Mouse (Mus musculus) forebrain, embryonic 10.5 days (tissue): ENCODE measurements at regions not wholly inside any gene's neighbourhood (a gene's known extent, or its start where the extent isn't known, plus 50 kb on each side); places are given as distances from the start of the nearest gene placed in this dataset.
A peak's percentile ranks its signal among the peaks of the same experiment; 100 is the strongest.

ENCODE experiments used
- DNase-seq: peaks from one replicate; pipeline ENCODE4 v3.0.0-alpha.2; 2017; ENCODE audit warnings: low spot score; ENCODE audit errors: extremely low spot score
- H3K27ac ChIP-seq: fragments of 300-500 bp; sonication (generic); 2 replicates; pipeline ENCODE4 v1.5.1; 2016; ENCODE audit warnings: mild to moderate bottlenecking
- H3K27me3 ChIP-seq: fragments of 300-500 bp; sonication (generic); 2 replicates; pipeline ENCODE4 v1.6.1; 2016; ENCODE audit warnings: mild to moderate bottlenecking; ENCODE audit not compliant: poor library complexity, severe bottlenecking
- H3K36me3 ChIP-seq: fragments of 300-500 bp; sonication (generic); replicated peaks from 2 replicates; pipeline ENCODE4 v1.6.1; 2016; ENCODE audit warnings: mild to moderate bottlenecking, moderate library complexity
- H3K4me1 ChIP-seq: fragments of 300-500 bp; sonication (generic); 2 replicates; pipeline ENCODE4 v1.6.1; 2016
- H3K4me3 ChIP-seq: fragments of 300-500 bp; sonication (generic); 2 replicates; pipeline ENCODE4 v1.5.1; 2016; ENCODE audit warnings: mild to moderate bottlenecking, moderate library complexity
- H3K9me3 ChIP-seq: fragments of 300-500 bp; sonication (generic); 2 replicates; pipeline ENCODE4 v1.6.1; 2016; ENCODE audit warnings: mild to moderate bottlenecking, moderate library complexity
- WGBS: fragments of 180-500 bp; shearing (Covaris S2); methylation state at CpG from one replicate; pipeline ENCODE4 v1.1.7; 2016; 5-methylcytosine and 5-hydroxymethylcytosine counted together

DNA sequence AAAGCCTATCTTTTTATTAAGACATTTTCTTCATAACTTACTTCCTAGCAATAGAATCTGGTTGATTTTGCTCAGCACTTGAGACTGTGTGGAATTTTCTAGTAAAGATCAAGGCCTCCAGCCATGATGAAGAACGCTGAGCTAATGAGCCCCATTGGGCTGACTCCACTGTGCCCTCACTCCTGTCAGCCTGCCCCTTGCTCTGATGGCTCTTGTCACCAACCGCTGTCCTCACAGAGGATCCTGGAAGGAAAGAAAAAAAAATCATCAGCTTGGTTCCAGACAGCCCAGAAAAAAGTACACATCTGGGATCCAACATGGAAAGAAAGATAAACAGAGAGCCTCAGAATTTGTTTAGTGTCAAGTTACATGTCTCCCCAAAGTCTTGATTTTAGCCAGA lies 88.2 kb upstream of the L3mbtl4 start:
- WGBS, result 67% methylated on average over 2 of the region's 2 CpGs
- Histone ChIP-seq H3K36me3 (no peaks in the 10 kb centered on the region), H3K4me1 (no peaks in the 10 kb centered on the region), H3K4me3 (no peak overlapping the region), H3K27me3 (no peaks in the 10 kb centered on the region), H3K27ac (no peak overlapping the region), H3K9me3 (0 out of 2 replicates have a peak, but pooled peaks cover 2% of the 10 kb centered on the region)
- no peak for DNase-seq

DNA sequence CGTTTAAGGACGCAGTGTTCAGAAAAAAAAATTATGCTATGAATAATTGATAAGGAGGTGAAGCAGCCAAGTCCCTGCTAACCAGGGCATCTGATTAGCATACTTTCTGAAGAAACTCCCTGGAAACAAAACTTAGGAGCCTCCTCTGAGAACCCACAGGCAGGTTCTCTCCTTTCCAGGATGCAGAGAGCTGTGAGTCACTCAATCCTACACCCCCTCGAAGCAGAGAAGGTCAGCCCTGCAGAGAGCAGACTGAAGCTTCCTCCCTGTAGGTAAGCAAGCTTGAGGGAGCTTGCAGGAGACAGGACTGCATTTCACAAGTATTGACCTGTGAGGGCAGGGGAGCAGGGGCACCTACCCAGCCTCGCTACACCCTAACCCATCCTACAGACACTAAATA lies 83.7 kb upstream of the L3mbtl4 start:
- Histone ChIP-seq H3K9me3 (0 out of 2 replicates have a peak, but pooled peaks cover 3% of the 10 kb centered on the region), H3K27me3 (no peaks in the 10 kb centered on the region), H3K4me3 (no peak overlapping the region), H3K4me1 (no peaks in the 10 kb centered on the region), H3K36me3 (no peaks in the 10 kb centered on the region), H3K27ac (no peak overlapping the region)
- DNase-seq, result no peak
- WGBS, result 95% methylated on average over 4 of the region's 4 CpGs

DNA sequence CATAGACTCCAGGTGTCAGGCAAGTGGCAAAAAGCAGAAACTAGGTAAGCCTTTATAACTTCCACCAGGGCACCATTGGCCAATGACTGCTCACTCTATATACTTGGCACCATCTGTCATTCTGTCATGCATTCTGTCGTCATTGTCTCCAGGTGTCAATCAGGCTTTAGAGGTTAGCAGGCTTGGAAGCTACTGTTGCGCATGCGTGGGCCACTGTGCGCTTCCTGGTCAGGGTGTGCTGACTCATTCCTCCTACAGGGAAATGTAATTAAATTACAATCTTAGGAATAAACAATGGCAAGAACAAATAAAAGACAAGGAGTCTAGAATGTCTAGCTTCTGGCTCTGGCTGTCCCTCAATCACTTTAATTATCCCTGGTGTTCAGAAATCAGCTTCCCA lies 68.1 kb upstream of the L3mbtl4 start:
- H3K27me3 ChIP-seq, result no peaks in the 10 kb centered on the region
- H3K9me3 ChIP-seq, result no peaks in the 10 kb centered on the region
- H3K36me3 ChIP-seq, result no peaks in the 10 kb centered on the region
- H3K4me1 ChIP-seq, result peaks cover 9% of the 10 kb centered on the region
- H3K4me3 ChIP-seq, result no peak overlapping the region
- 86% methylated on average over 4 of the region's 4 CpGs for WGBS
- DNase-seq, result no peak
- H3K27ac ChIP-seq, result no peak overlapping the region

DNA sequence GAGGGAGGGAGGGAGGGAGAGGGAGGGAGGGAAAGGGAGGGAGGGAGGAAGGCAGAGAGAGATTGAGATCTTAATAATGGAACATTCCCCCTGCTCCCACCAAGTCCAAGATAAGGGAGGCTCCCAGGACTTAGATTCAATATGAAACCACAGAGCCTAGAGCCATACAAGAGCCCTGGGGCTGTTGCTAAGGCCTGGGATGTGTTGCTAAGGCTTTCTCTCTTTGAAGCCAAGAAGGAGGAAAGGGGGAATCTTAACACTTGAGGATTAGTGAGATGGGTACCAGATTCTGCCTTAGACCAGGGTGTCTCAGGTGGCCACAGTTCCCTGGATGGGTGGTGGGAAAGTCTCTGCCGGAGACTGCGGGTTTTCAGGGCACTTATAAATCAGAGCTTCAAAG lies 64.8 kb upstream of the L3mbtl4 start:
- H3K36me3 ChIP-seq, result no peaks in the 10 kb centered on the region
- H3K4me3 ChIP-seq, result no peak overlapping the region
- no peaks in the 10 kb centered on the region for H3K27me3 ChIP-seq
- peaks cover 14% of the 10 kb centered on the region for H3K4me1 ChIP-seq
- WGBS, result 72% methylated on average over 2 of the region's 2 CpGs
- H3K9me3 ChIP-seq, result no peaks in the 10 kb centered on the region
- DNase-seq, result no peak
- H3K27ac ChIP-seq, result no peak overlapping the region

DNA sequence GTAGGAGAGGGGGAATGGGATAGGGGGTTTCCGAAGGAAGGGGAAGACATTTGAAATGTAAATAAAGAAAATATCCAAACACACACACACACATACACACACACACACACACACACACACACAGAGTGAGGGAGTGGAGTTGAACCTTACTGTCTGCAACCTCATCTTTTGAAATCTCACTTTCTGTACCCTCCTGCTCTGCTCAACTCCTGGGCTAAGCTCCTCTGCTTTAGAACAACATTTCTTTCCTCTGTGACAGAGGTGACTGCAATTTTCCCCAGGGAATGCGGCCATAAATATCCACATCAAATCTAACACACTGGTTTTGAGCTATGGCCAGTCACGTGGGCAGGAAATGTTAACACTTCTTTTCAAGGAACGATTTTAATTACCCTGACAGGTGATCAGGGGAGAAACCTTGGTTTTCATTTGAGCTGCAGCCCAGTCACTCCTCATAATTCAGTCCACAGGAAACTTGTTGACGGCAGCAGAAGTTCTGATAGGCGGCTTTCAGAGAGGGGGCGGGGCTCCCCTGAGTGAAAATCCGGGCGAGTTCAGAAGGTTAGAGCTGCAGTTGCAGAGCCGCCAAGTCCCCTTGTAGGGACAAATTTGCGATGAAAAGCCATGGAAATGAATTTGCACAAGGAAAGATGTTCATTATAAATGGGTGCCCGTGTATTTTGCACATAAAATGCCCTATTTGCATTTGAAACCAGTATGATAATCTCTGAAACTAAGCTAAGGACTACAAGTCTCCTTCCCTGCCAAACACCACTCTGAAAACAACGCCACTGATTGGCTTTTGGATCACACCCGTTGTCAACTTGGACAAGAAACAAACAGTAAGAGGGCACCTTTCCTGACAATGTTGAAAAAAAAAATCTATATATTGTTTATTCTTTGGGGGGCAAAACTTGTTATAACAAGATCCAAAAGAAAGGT lies 63.0 kb upstream of the L3mbtl4 start:
- DNase-seq, result peak; percentile 37
- Histone ChIP-seq H3K4me1 (peaks cover 14% of the 10 kb centered on the region), H3K27ac (no peak overlapping the region), H3K4me3 (peak overlapping the region; percentile 24; the same call in 1 of the 2 replicates), H3K9me3 (no peaks in the 10 kb centered on the region), H3K27me3 (no peaks in the 10 kb centered on the region), H3K36me3 (no peaks in the 10 kb centered on the region)
- 38% methylated on average over 14 of the region's 14 CpGs for whole genome bisulfite sequencing

DNA sequence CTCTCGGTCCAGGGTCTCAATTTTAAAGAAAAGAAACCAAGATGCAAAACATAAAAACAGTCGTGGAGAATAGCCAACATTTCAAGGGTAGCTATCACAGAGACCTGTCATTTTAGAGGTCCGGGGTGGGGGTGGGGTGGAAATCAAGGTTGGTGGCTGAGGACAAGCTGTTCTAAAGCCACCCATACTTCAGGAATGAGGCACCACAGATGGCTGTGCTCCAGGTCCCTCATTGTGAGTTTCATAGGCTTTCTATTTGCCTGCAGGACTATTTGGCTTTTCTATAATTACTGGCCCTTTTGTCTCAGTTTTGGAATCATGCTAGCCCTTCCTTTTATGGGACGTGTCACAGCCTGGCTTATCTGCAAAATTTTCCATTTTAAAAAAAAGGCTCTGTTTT lies 55.4 kb upstream of the L3mbtl4 start:
- H3K9me3 ChIP-seq, result no peaks in the 10 kb centered on the region
- WGBS, result 85% methylated on average over 4 of the region's 4 CpGs
- H3K4me1 ChIP-seq, result no peaks in the 10 kb centered on the region
- no peaks in the 10 kb centered on the region for H3K36me3 ChIP-seq
- no peak for DNase-seq
- H3K4me3 ChIP-seq, result no peak overlapping the region
- no peak overlapping the region for H3K27ac ChIP-seq
- H3K27me3 ChIP-seq, result no peaks in the 10 kb centered on the region

DNA sequence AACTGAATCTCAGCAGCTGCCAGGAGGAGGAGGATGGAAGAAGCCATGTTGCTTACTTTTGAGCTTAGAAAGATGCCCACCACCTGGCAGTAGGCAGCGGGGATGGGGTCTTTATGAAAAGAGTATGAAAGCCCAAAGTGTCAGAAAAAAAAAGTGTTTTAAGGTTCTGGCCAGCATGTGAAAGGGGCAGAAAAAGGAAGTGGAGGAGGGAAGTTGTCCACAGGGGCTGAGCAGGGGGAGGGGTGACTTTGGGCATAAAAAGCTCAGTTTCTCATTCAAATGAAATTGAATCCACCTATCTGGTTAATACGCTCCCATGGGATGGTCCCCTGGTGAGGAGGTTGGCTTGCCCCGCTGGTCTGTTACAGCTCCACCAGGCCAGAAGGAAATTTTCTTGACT lies 50.4 kb upstream of the L3mbtl4 start:
- no peak for DNase-seq
- Histone ChIP-seq H3K36me3 (no peaks in the 10 kb centered on the region), H3K27me3 (no peaks in the 10 kb centered on the region), H3K4me1 (no peaks in the 10 kb centered on the region), H3K27ac (no peak overlapping the region), H3K4me3 (no peak overlapping the region), H3K9me3 (no peaks in the 10 kb centered on the region)
- 89% methylated on average over 3 of the region's 3 CpGs for WGBS
